Mouse (Mus musculus): ENCODE measurements around the gene Plcxd2. TPM values are rescaled to one million over a fixed set of nuclear protein-coding genes. Genes with fewer than 3 reads are reported as not detected.

Plcxd2 gene
- total RNA-seq, 2 experiments from 2014 or later, result 74.9 to 81.2 TPM

- intact Hi-C loops (cut with DNase I), result loop anchor here (10.0 kb wide), 1 partner anchor 97 kb away; no protein-coding TSS in a partner anchor
- DNase-seq (ENCODE audit: low spot score in 2 of 2), result no peak
Measured at GRCm38 (mm10) chr16:45998231-45998630, 11.8 kb downstream of the Plcxd2 start.

GRCm38 (mm10) chr16:45990901-45991676 is 18.9 kb downstream of the Plcxd2 start:
- no peak for DNase-seq (ENCODE audit: low spot score in 2 of 2)
- intact Hi-C loops (cut with DNase I), result loop anchor here (2.0 to 10.0 kb wide), 2 partner anchors 32 to 104 kb away; no protein-coding TSS in a partner anchor

- intact Hi-C loops (cut with DNase I), result no loop called here
- DNase-seq (ENCODE audit: low spot score in 2 of 2), result no peak
Measured at GRCm38 (mm10) chr16:45986236-45986635, 23.8 kb downstream of the Plcxd2 start.

DNA sequence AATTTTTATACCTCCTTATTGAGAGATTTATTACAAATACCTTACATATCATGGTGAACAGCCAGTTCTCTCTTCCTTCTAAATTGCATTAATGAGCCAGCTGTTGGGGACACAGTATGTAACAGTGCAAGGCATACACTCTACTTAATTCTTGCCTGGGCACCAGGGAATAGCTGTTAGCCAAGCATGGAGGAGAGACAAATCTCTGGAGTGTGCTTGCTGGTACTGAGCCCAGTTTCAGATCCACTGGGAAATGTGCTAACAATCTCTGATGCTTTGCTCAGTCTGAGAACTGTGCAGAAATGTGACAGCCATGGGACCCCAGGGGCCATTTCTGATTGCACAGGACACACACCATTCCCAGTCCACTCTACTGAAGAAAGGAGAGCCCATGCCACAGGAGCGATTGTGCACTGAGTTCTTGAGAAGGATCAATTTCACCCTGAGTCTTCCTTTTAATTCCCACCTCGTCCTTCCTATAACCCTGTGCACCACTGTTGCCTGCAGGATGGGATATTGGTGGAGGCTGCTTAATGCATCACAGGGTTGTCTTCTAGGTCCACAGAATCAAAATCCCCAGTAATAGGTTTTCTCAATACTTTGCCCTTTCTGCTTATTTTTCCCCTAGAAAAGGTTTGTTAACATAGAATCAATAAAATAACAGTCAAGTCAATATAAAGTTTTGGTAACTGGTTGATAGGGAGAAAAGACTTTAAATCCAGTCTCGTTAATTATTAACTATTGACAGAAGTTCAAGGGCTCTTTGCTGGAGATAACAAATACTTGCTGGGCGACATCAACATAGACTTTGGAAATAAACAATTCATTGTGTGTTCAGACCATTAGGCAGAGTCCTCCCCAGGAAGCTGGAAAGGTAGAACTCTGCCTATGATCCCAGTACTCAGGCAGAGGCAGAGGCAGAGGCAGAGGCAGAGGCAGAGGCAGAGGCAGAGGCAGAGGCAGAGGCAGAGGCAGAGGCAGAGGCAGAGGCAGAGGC is 25.1 kb downstream of the Plcxd2 start:
- DNase-seq (ENCODE audit: low spot score in 2 of 2), result no peak
- intact Hi-C loops (cut with DNase I), result no loop called here

GRCm38 (mm10) chr16:45976251-45976650 is 33.8 kb downstream of the Plcxd2 start:
- intact Hi-C loops (cut with DNase I), result loop anchor here (10.0 kb wide), 1 partner anchor 49 kb away; no protein-coding TSS in a partner anchor
- DNase-seq (ENCODE audit: low spot score in 2 of 2), result no peak

DNA sequence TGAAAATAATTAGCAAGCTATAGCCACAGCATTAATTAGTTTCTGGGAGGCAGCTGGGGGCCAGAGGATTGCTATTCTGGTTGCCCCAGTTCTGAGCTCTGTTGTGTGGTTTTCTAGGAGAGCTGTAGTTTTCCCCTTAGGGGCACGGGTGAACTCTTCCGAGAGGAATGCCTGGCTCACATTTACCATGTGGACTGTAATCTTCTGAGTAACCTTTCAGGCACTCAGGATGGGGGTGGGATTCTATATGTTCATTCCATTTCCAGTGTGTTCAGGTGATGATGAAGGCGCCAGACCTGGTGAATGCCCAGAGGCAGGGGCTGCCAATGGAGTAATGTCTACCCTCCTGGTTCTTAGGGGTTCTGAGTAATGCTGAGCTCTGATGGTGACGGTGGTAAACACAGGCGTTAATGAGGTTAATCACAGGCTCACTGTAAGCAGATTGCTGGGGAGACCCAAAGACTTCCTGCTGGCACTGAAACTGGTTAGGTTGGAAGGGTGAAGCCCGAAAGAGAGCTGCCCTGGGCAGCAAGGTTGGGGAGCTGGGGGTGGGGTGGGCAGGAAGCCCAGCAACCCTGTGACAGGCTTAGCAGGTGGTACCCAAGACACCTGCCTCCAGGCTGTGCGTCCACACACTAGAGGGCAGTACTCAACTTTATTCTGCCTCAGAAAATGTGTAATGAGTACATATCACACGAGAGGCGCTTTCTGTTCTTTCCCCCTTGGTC is 35.9 kb downstream of the Plcxd2 start:
- no peak for DNase-seq (ENCODE audit: low spot score in 2 of 2)
- intact Hi-C loops (cut with DNase I), result loop anchor here (10.0 kb wide), 1 partner anchor 51 kb away; no protein-coding TSS in a partner anchor

DNA sequence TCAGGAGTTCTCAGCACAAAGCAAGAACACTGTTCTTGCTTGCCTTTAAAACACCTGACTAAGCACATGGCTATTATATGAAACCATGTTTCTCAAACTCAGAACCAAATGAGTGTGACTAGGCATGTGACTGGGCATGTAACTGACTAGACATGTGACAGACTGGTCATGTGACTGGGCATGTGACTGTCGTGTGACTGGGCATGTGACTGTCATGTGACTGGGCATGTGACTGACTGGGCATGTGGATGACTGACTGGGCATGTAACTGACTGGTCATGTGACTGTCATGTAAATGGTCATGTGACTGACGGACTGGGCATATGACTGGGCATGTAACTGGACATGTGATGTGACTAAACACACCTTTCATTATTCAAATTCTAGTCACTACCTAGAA is 39.8 kb downstream of the Plcxd2 start:
- intact Hi-C loops (cut with DNase I), result loop anchor here (10.0 kb wide), 1 partner anchor 55 kb away; no protein-coding TSS in a partner anchor
- no peak for DNase-seq (ENCODE audit: low spot score in 2 of 2)

GRCm38 (mm10) chr16:45968716-45969115 is 41.3 kb downstream of the Plcxd2 start:
- intact Hi-C loops (cut with DNase I), result loop anchor here (5.0 kb wide), 2 partner anchors 211 to 281 kb away; no protein-coding TSS in a partner anchor

GRCm38 (mm10) chr16:45967471-45967870 is 42.5 kb downstream of the Plcxd2 start:
- peak; percentile 60 to 66 for DNase-seq (ENCODE audit: low spot score in 2 of 2)
- intact Hi-C loops (cut with DNase I), result loop anchor here (2.0 to 5.0 kb wide), 3 partner anchors 125 to 280 kb away; no protein-coding TSS in a partner anchor

More at GRCm38 (mm10) chr16:45968716-45969115, 41.3 kb downstream of the Plcxd2 start:
- no peak for DNase-seq (ENCODE audit: low spot score in 2 of 2)

- no peak for DNase-seq (ENCODE audit: low spot score in 2 of 2)
- intact Hi-C loops (cut with DNase I), result loop anchor here (2.0 to 5.0 kb wide), 3 partner anchors 124 to 279 kb away; no protein-coding TSS in a partner anchor
Measured at GRCm38 (mm10) chr16:45966604-45967003, 43.4 kb downstream of the Plcxd2 start.

- intact Hi-C loops (cut with DNase I), result loop anchor here (5.0 kb wide), 2 partner anchors 207 to 277 kb away; no protein-coding TSS in a partner anchor
- no peak for DNase-seq (ENCODE audit: low spot score in 2 of 2)
Measured at GRCm38 (mm10) chr16:45964777-45965176, 45.2 kb downstream of the Plcxd2 start.

GRCm38 (mm10) chr16:45963837-45964236 is 46.2 kb downstream of the Plcxd2 start:
- DNase-seq (ENCODE audit: low spot score in 2 of 2), result no peak
- intact Hi-C loops (cut with DNase I), result no loop called here

DNA sequence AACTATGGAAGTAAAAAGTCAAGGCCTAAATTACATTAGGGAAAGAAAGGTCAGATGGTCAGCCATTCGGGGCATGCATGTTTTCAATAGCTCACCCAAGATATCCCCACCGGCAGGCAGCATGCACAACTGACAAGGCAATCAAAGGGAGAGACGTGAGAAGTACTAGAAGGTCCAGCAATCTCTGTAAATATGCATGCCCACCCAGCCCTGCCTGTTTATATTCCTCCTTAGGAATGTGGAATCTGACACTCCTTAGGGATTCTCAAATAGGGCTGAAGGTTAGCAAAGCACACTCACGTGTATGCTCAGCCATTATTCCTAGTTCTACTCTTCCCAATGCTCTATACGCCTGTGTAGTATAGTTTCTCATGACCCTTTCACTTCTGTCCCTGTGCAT is 46.9 kb downstream of the Plcxd2 start:
- intact Hi-C loops (cut with DNase I), result no loop called here

GRCm38 (mm10) chr16:45960978-45961377 is 49.0 kb downstream of the Plcxd2 start:
- intact Hi-C loops (cut with DNase I), result no loop called here

More for the DNA sequence above, 46.9 kb downstream of the Plcxd2 start:
- no peak for DNase-seq (ENCODE audit: low spot score in 2 of 2)

DNA sequence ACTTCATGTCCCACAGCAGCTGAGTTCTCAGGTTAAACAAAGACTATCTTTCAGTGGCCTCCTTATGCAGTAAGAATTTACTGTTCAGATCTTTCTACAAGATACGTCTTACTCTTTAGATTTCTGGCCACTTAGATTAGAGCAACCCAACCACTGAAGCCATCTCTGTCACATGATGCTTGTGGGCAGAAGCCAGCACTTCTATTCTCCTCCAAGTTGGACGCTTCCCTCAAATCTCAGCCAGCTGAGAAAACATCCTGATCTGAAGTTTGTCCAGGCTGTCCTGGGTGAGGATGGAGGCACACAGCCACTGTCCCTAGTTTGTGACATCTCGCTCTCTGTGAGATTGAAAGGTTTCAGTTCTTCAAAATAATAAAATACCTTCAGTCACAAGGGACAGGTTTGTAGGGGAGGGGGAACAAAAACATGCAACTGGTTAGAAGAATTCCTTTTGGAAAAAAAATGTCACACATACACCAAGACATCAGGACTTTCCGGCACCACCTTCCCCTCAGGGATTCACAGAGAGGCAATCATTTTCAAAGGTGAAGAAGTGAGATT is 53.5 kb downstream of the Plcxd2 start:
- intact Hi-C loops (cut with DNase I), result no loop called here
- DNase-seq (ENCODE audit: low spot score in 2 of 2), result no peak

More at GRCm38 (mm10) chr16:45960978-45961377, 49.0 kb downstream of the Plcxd2 start:
- DNase-seq (ENCODE audit: low spot score in 2 of 2), result no peak

- no peak for DNase-seq (ENCODE audit: low spot score in 2 of 2)
- intact Hi-C loops (cut with DNase I), result no loop called here
Measured at GRCm38 (mm10) chr16:45953394-45953793, 56.6 kb downstream of the Plcxd2 start, which contains the start of gene Phldb2. Gene Phldb2, minus strand, starts transcription at chr16:45953598.

GRCm38 (mm10) chr16:45952501-45952900 is 57.5 kb downstream of the Plcxd2 start:
- intact Hi-C loops (cut with DNase I), result no loop called here
- DNase-seq (ENCODE audit: low spot score in 2 of 2), result no peak

DNA sequence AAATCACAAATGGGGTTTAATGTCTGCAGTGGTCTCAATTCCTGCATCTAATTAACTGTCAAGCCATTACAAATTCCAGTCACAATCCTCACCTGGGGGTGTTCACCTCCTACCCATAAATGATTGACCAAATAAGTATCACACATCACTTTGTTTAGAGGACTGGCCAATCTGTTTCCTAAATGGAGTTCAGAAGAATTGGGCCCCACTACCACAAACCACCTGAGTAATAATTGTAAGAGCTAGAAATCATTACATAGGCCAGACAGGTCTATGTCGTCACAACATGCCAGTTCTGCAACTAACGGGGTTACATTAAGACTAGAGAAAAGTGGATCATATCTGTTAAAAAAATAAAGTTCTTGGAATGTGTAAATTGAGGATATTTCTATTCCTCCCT is 58.0 kb downstream of the Plcxd2 start:
- intact Hi-C loops (cut with DNase I), result no loop called here
- DNase-seq (ENCODE audit: low spot score in 2 of 2), result no peak

GRCm38 (mm10) chr16:45946335-45946734 is 63.7 kb downstream of the Plcxd2 start:
- intact Hi-C loops (cut with DNase I), result no loop called here
- no peak for DNase-seq (ENCODE audit: low spot score in 2 of 2)
